Mouse (Mus musculus): ENCODE measurements around the gene Immp2l. TPM values are rescaled to one million over a fixed set of nuclear protein-coding genes. Genes with fewer than 3 reads are reported as not detected.

Gene Immp2l
- polyA plus RNA-seq, 1 experiment from 2014 or later: 5.0 TPM

DNA sequence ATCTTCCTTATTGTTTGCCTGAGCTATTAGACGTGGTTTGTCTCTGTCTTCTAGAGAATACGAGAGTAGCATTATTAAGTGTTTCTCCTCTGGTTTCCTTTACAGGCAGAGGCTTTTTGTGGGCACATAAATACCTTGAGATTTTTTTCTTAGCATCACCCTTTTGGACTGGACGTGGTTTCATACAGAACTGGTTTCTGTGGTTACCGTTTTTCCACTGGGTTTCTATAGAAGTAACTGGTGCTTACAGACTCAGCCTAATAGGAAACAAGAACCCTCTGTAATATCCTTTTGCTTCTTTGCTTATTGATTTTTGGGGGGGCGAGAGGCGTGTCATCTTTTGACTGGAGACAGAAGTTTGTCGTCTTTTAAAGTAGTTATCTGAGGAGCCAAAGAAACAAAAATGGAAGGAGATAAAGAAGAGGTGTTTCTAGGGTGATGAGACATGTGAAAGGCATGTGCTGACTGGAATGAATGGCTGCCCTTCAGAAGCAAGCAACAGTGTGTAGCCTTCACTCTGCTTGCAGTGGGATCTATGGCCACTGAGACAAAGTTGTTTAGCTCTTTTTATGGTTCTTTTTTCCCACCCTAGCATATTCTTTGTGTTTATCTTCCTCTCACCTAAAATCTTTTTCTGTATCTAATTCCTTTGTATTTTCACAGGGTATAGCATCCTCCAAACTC, 307.2 kb downstream of the Immp2l start:
- Histone ChIP-seq H3K27me3 (no peaks in the 10 kb centered on the region), H3K36me3 (no peaks in the 10 kb centered on the region), H3K4me3 (no peak overlapping the region), H3K4me2 (no peak overlapping the region), H3K27ac (replicated peaks) (no peak overlapping the region), H3K9me3 (no peaks in the 10 kb centered on the region), H3K9ac (no peak overlapping the region), H3K4me1 (replicated peaks) (no peaks in the 10 kb centered on the region)
- WGBS: 53% methylated on average over 7 of the region's 7 CpGs
- ATAC-seq (ENCODE audit: low FRiP score, low read depth): no peak

DNA sequence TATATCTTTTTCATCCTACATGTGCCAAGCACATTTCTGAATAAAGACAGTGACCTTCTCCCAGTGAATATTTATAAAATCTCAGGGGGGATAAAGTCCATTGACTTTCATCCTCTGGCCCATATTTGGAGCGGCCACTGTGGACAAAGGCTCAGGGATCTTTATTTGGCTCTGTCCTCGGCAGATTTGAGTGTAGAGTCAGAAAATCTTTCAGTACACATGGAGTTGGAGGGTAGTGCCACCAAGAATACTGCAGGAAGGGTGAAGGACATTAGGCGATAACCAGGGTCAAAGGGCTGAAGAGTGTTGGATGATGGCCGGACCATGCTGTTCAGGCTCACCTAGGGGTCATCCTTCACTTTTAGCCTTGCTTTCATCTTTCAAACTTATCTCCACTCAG, 321.7 kb downstream of the Immp2l start:
- H3K27me3 ChIP-seq: no peaks in the 10 kb centered on the region
- no peak overlapping the region for H3K4me2 ChIP-seq
- H3K4me3 ChIP-seq: no peak overlapping the region
- H3K36me3 ChIP-seq: no peaks in the 10 kb centered on the region
- no peak overlapping the region for H3K27ac ChIP-seq (replicated peaks)
- no peak for ATAC-seq (ENCODE audit: low FRiP score, low read depth)
- no peak overlapping the region for H3K9ac ChIP-seq
- H3K4me1 ChIP-seq (replicated peaks): no peaks in the 10 kb centered on the region
- H3K9me3 ChIP-seq: no peaks in the 10 kb centered on the region
- WGBS: 86% methylated on average over 4 of the region's 4 CpGs

DNA sequence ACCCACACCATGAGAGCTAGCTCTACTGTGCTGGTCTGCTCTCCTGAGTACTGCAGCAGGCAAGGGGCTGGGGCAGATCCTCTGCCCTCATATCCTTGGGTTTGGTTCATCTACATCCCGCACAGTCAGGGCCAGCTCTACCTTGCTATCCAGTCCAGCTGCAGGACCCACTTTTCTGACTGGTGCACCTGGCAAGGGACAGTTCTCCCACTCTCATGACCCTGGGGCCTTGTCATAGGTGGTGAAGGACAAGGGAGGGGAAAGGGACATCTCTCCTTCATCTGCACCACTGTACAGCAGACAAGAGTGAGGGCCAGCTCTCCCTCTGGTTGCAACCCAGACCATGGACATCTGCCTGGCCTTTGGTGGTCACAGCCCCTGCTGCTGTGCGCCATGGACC, 323.6 kb downstream of the Immp2l start:
- WGBS: 92% methylated on average over 2 of the region's 2 CpGs
- no peak overlapping the region for H3K4me3 ChIP-seq
- no peaks in the 10 kb centered on the region for H3K9me3 ChIP-seq
- H3K27me3 ChIP-seq: no peaks in the 10 kb centered on the region
- no peak overlapping the region for H3K4me2 ChIP-seq
- no peaks in the 10 kb centered on the region for H3K4me1 ChIP-seq (replicated peaks)
- no peak overlapping the region for H3K27ac ChIP-seq (replicated peaks)
- no peak for ATAC-seq (ENCODE audit: low FRiP score, low read depth)
- H3K9ac ChIP-seq: no peak overlapping the region
- H3K36me3 ChIP-seq: no peaks in the 10 kb centered on the region

DNA sequence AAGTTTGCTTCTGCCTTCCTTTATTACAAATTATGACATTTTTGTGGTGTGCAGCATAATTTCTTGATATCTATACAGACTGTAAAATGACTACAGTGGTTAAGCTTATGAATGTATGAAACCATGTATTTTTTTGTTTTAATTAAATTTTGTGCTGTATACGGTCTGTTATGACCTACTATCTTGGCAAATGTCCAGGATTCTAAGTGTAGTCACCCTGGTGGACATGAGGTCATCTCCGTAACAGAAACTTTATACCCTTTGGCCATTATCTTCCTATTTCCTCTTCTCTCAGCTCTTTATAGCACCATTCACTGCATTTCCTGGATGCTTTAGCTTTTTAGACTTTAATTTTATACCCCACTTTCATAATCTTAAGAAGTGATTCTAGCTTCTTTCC, 325.5 kb downstream of the Immp2l start:
- Histone ChIP-seq H3K36me3 (no peaks in the 10 kb centered on the region), H3K4me3 (no peak overlapping the region), H3K27me3 (no peaks in the 10 kb centered on the region), H3K9me3 (no peaks in the 10 kb centered on the region), H3K4me2 (no peak overlapping the region), H3K27ac (replicated peaks) (no peak overlapping the region), H3K9ac (no peak overlapping the region), H3K4me1 (replicated peaks) (no peaks in the 10 kb centered on the region)
- no peak for ATAC-seq (ENCODE audit: low FRiP score, low read depth)
- WGBS: 80% methylated on average over 2 of the region's 2 CpGs

DNA sequence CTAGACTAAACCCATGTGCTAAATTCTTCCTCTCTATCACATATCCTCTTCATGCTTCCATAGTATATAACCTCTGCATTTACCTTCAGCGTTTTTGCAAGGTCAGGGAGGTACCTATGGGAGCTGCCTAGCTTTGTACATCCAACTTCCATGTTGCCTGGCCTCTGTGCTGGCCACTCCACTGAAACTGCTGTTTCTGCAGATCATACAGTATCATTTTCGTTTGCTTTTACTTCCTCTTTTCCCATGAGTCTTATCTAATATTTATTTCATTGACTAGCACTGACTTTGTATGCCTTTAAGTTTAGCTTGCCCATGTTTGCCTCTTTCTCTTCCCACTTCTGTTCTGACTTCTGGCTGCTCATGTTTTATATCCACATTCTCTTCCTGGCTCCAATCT, 325.9 kb downstream of the Immp2l start:
- H3K36me3 ChIP-seq: no peaks in the 10 kb centered on the region
- no peaks in the 10 kb centered on the region for H3K4me1 ChIP-seq (replicated peaks)
- 77% methylated on average over 2 of the region's 2 CpGs for WGBS
- no peak overlapping the region for H3K4me2 ChIP-seq
- no peaks in the 10 kb centered on the region for H3K9me3 ChIP-seq
- H3K4me3 ChIP-seq: no peak overlapping the region
- H3K27ac ChIP-seq (replicated peaks): no peak overlapping the region
- no peak overlapping the region for H3K9ac ChIP-seq
- no peaks in the 10 kb centered on the region for H3K27me3 ChIP-seq
- no peak for ATAC-seq (ENCODE audit: low FRiP score, low read depth)

DNA sequence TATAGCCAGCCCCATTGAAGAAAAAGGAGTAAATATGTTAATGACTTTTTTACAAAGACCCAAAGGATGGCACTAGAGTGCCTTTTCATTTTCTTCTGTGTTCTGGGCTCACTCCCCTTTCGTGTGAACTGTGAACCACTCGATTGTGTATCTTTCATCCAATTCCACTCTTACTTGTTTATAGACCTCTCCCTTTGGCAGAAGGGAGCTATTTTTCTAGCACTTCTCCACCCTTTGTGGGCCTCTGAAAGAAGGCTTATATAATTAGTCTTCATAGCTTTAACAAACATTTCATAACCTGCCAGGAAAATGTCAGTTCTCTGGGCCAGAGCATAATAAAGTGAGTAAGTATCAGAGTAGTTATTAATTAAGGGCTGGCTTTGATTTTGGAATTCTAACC, 327.4 kb downstream of the Immp2l start:
- no peak for ATAC-seq (ENCODE audit: low FRiP score, low read depth)
- no peak overlapping the region for H3K27ac ChIP-seq (replicated peaks)
- no peaks in the 10 kb centered on the region for H3K36me3 ChIP-seq
- no peak overlapping the region for H3K4me2 ChIP-seq
- no peak overlapping the region for H3K4me3 ChIP-seq
- no peak overlapping the region for H3K9ac ChIP-seq
- no peaks in the 10 kb centered on the region for H3K9me3 ChIP-seq
- 31% methylated on average over 2 of the region's 2 CpGs for WGBS
- H3K4me1 ChIP-seq (replicated peaks): no peaks in the 10 kb centered on the region
- no peaks in the 10 kb centered on the region for H3K27me3 ChIP-seq

DNA sequence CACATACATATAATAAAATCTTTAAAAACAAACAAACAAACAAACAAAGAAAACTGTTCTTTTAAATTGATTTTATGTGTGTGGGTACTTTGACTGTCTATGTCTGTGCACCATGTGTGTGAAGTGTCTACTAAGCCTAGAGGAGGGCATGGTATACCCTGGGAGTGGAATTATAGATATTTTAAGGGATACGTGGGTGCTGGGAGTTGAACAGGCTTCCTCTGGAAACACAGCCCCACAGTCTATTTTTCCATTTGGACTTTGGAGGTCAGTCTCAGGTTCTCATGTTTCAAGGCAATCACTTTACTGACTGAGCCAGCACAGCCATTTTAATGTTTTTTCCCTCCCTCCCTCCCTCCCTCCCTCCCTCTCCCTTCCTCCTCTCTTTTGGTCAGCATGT, 331.0 kb downstream of the Immp2l start:
- ATAC-seq (ENCODE audit: low FRiP score, low read depth): no peak
- Histone ChIP-seq H3K9ac (no peak overlapping the region), H3K9me3 (no peaks in the 10 kb centered on the region), H3K36me3 (no peaks in the 10 kb centered on the region), H3K27ac (replicated peaks) (no peak overlapping the region), H3K4me3 (no peak overlapping the region), H3K4me1 (replicated peaks) (no peaks in the 10 kb centered on the region), H3K4me2 (no peak overlapping the region), H3K27me3 (no peaks in the 10 kb centered on the region)
- 80% methylated on average over 1 of the region's 1 CpGs for WGBS

DNA sequence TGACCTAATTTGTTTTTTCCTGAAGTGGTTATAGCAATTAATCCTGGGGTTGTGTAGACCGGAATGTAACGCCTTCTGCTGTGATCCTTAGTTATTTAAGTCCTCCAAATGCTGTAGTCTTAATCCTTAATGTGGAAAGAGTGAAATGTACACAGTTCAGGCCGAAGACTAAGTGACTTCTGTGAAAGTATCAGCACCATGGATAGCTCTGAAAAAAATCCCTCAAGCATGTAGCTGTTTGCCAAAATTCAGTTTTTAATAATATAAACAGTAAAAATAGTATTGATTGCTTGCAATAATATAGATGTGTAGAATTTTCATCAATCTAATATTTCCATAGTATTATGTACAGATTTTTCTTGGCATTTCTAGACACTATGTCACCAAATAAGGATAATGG, 332.1 kb downstream of the Immp2l start:
- Histone ChIP-seq H3K27ac (replicated peaks) (no peak overlapping the region), H3K9me3 (no peaks in the 10 kb centered on the region), H3K9ac (no peak overlapping the region), H3K27me3 (no peaks in the 10 kb centered on the region), H3K4me2 (no peak overlapping the region), H3K36me3 (no peaks in the 10 kb centered on the region), H3K4me1 (replicated peaks) (no peaks in the 10 kb centered on the region), H3K4me3 (no peak overlapping the region)
- no peak for ATAC-seq (ENCODE audit: low FRiP score, low read depth)
- 80% methylated on average over 3 of the region's 3 CpGs for WGBS

DNA sequence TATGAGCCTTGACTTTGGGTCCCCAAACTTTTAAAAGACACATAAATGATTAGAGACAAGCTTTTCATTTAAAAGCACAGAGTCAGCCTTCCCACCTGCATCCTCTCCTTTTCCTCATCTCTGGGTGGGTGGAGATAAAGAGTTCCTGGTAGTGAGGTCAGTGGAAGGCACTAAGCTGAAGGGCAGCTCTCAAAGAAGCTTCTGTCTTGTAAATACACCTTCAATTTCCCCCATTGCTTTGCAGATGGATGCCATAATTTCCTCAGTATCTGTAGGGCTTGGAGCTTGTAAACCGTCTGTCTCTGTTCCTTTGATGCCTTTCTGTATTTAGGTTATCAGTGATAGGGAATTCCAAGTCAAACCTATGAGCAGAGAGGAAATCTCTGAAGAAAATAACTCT, 362.8 kb downstream of the Immp2l start:
- H3K27ac ChIP-seq (replicated peaks): no peak overlapping the region
- no peak overlapping the region for H3K9ac ChIP-seq
- 82% methylated on average over 1 of the region's 1 CpGs for WGBS
- H3K36me3 ChIP-seq: no peaks in the 10 kb centered on the region
- H3K9me3 ChIP-seq: no peaks in the 10 kb centered on the region
- no peak overlapping the region for H3K4me2 ChIP-seq
- H3K4me3 ChIP-seq: no peak overlapping the region
- no peaks in the 10 kb centered on the region for H3K27me3 ChIP-seq
- H3K4me1 ChIP-seq (replicated peaks): no peaks in the 10 kb centered on the region
- ATAC-seq (ENCODE audit: low FRiP score, low read depth): no peak

DNA sequence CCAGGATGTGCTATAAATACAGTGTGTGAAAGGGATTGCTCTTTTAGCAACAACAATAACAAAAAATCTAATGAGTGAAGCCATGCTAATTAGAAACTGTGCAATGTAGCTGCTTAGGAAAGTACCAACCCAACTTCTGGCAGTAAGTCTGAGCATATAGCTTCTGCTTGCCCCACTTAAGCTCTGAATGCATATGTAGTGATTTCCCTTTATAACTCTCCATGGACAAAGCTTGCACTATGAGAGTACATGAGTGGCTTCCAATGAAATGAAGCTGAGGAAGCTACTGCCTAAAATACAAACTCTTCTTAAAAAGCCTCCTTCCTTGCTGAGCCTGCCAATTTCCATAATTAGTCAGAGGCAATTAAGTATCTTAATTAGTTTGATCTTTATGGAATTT, 370.3 kb downstream of the Immp2l start:
- Histone ChIP-seq H3K36me3 (no peaks in the 10 kb centered on the region), H3K27ac (replicated peaks) (no peak overlapping the region), H3K9me3 (no peaks in the 10 kb centered on the region), H3K4me2 (no peak overlapping the region), H3K4me1 (replicated peaks) (no peaks in the 10 kb centered on the region), H3K9ac (no peak overlapping the region), H3K4me3 (no peak overlapping the region), H3K27me3 (no peaks in the 10 kb centered on the region)
- no peak for ATAC-seq (ENCODE audit: low FRiP score, low read depth)

DNA sequence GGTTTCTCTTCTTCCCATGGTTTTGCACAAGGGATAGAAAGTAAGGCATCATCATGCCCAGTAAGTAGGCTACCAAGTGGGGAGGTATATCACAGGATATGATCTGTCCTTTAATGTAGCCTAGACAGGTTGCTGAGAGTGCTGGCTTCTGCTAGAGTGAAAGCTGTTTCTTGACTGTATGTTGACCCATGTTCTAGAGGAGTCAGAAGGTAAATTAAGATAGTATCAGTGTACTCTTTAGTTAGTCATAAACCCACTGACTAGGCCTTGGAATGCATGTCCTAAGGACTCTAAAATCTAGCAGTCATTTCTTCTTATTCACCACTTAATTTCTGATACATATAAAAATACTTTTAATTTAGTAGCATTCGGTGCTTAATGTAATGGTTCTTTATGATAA, 377.2 kb downstream of the Immp2l start:
- ATAC-seq (ENCODE audit: low FRiP score, low read depth): no peak
- WGBS: 98% methylated on average over 1 of the region's 1 CpGs
- H3K9me3 ChIP-seq: no peaks in the 10 kb centered on the region
- H3K4me3 ChIP-seq: no peak overlapping the region
- H3K27me3 ChIP-seq: no peaks in the 10 kb centered on the region
- H3K27ac ChIP-seq (replicated peaks): no peak overlapping the region
- H3K9ac ChIP-seq: no peak overlapping the region
- no peak overlapping the region for H3K4me2 ChIP-seq
- H3K4me1 ChIP-seq (replicated peaks): no peaks in the 10 kb centered on the region
- no peaks in the 10 kb centered on the region for H3K36me3 ChIP-seq

DNA sequence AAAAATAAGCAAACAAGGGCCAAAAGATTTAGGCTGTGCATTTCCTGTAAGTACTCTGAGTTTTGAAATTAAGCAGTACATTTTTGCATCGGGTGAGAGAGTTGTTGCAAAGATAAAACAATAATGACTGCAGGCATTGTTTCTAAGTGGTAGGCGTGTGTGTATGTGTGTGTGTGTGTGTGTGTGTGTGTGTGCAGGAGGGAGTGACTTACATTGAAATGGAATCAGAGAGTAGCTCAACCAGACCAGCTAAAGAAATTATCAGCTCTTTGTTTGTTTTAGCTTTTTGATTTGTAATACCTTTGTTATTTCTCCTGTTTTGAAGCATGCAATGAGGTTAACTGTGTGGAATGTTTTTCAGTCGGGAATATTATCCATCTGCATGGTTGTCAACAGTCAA, 378.0 kb downstream of the Immp2l start:
- no peak for ATAC-seq (ENCODE audit: low FRiP score, low read depth)
- WGBS: 71% methylated on average over 3 of the region's 3 CpGs
- Histone ChIP-seq H3K4me2 (no peak overlapping the region), H3K4me3 (no peak overlapping the region), H3K4me1 (replicated peaks) (no peaks in the 10 kb centered on the region), H3K9ac (no peak overlapping the region), H3K27ac (replicated peaks) (no peak overlapping the region), H3K27me3 (no peaks in the 10 kb centered on the region), H3K36me3 (no peaks in the 10 kb centered on the region), H3K9me3 (no peaks in the 10 kb centered on the region)

DNA sequence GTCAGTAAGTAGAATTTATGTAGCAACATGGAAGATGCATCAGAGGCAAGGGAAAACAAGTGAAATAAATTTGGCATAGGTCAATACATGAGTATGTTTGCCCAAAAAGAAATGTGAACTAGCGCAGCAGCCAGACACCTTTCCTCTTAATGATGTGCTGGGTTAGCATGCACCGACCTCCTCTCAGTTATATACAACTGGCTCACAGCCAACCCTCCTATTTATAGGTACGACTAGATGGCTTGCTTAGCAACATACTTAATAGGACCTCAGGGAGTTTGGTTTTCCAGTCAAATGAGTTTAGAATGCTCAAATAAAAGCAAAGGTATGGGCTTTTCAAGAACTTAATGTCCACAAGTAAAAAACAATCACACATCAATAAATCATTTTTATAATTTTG, 385.5 kb downstream of the Immp2l start:
- Histone ChIP-seq H3K9ac (no peak overlapping the region), H3K4me1 (replicated peaks) (no peaks in the 10 kb centered on the region)
- no peak for ATAC-seq (ENCODE audit: low FRiP score, low read depth)

More for the DNA sequence above, 385.5 kb downstream of the Immp2l start:
- WGBS: 46% methylated on average over 3 of the region's 3 CpGs
- Histone ChIP-seq H3K36me3 (no peaks in the 10 kb centered on the region), H3K4me3 (no peak overlapping the region), H3K4me2 (no peak overlapping the region), H3K27me3 (no peaks in the 10 kb centered on the region), H3K9me3 (no peaks in the 10 kb centered on the region), H3K27ac (replicated peaks) (no peak overlapping the region)
